Mouse (Mus musculus) cerebellum, adult 11 months (tissue): ENCODE results near the gene Palm.

Experiments used
- DNase-seq: peaks from one replicate; pipeline ENCODE4 v3.0.0; 2022

Gene Palm

GRCm38 (mm10) chr10:79832026-79832785 lies 38.8 kb downstream of the Palm start:
- DNase-seq = no peak

GRCm38 (mm10) chr10:79832786-79833181 lies 39.4 kb downstream of the Palm start:
- DNase-seq = no peak

GRCm38 (mm10) chr10:79834769-79835398 lies 41.5 kb downstream of the Palm start:
- DNase-seq = peak; percentile 72

GRCm38 (mm10) chr10:79836918-79837317 lies 43.5 kb downstream of the Palm start:
- no peak for DNase-seq

- DNase-seq = no peak
Measured at GRCm38 (mm10) chr10:79838151-79838550, 44.8 kb downstream of the Palm start.

GRCm38 (mm10) chr10:79840091-79840490 lies 46.7 kb downstream of the Palm start:
- DNase-seq = no peak

GRCm38 (mm10) chr10:79840644-79841551 lies 47.5 kb downstream of the Palm start:
- peak; percentile 48 for DNase-seq

- DNase-seq = no peak
Measured at GRCm38 (mm10) chr10:79842322-79842721, 49.0 kb downstream of the Palm start.

GRCm38 (mm10) chr10:79843476-79843875 lies 50.1 kb downstream of the Palm start:
- DNase-seq = no peak

GRCm38 (mm10) chr10:79846553-79846952 lies 53.2 kb downstream of the Palm start:
- no peak for DNase-seq

- no peak for DNase-seq
Measured at GRCm38 (mm10) chr10:79849941-79850628, 56.7 kb downstream of the Palm start.

GRCm38 (mm10) chr10:79851653-79852052 lies 58.3 kb downstream of the Palm start:
- DNase-seq = no peak

GRCm38 (mm10) chr10:79852107-79852789 lies 58.9 kb downstream of the Palm start:
- DNase-seq = no peak

- no peak for DNase-seq
Measured at GRCm38 (mm10) chr10:79852827-79853226, 59.5 kb downstream of the Palm start.

- peak; percentile 85 for DNase-seq
Measured at GRCm38 (mm10) chr10:79853392-79853791, 60.0 kb downstream of the Palm start.

- DNase-seq = peak; percentile 98
Measured at GRCm38 (mm10) chr10:79853860-79854795, 60.8 kb downstream of the Palm start, which contains the start of gene Ptbp1. TSS of gene Ptbp1 (plus strand) at chr10:79854427.

- DNase-seq = peak; percentile 71
Measured at GRCm38 (mm10) chr10:79854801-79855541, 61.6 kb downstream of the Palm start.

GRCm38 (mm10) chr10:79855558-79856184 lies 62.3 kb downstream of the Palm start:
- DNase-seq = peak; percentile 55

- no peak for DNase-seq
Measured at GRCm38 (mm10) chr10:79856280-79856679, 62.9 kb downstream of the Palm start.
